Mouse (Mus musculus): ENCODE measurements at regions not wholly inside any gene's neighbourhood (a gene's known extent, or its start where the extent isn't known, plus 50 kb on each side); places are given as distances from the start of the nearest gene placed in this dataset.
"Not testable (repeated sequence)": the region's sequence is repeated elsewhere in the genome, so short reads cannot be mapped to it uniquely, and the experiment has no call there.

GRCm38 (mm10) chrX:110269652-110270051 is 544.4 kb upstream of the Pou3f4 start:
- no peak overlapping the region for H3K27ac ChIP-seq
- no peak for ATAC-seq (replicated peaks)
- no peaks in the 10 kb centered on the region for H3K36me3 ChIP-seq (replicated peaks)
- no peaks in the 10 kb centered on the region for H3K27me3 ChIP-seq (replicated peaks)
- no peaks in the 10 kb centered on the region for H3K4me1 ChIP-seq
- no peak overlapping the region for H3K4me2 ChIP-seq
- H3K4me3 ChIP-seq: no peak overlapping the region
- H3K9ac ChIP-seq: no peak overlapping the region
- no peaks in the 10 kb centered on the region for H3K9me3 ChIP-seq

- not testable (repeated sequence) for H3K27me3 ChIP-seq (replicated peaks); H3K9ac ChIP-seq; ATAC-seq (replicated peaks); H3K9me3 ChIP-seq; H3K36me3 ChIP-seq (replicated peaks); H3K27ac ChIP-seq; H3K4me3 ChIP-seq; H3K4me1 ChIP-seq; H3K4me2 ChIP-seq
- 90% methylated on average over 3 of the region's 3 CpGs for WGBS
These were observed 539.8 kb upstream of the Pou3f4 start for GRCm38 (mm10) chrX:110274277-110274676.

- Histone ChIP-seq H3K36me3 (replicated peaks) (no peaks in the 10 kb centered on the region), H3K9me3 (no peaks in the 10 kb centered on the region), H3K27ac (no peak overlapping the region), H3K9ac (no peak overlapping the region), H3K4me1 (no peaks in the 10 kb centered on the region), H3K4me3 (no peak overlapping the region), H3K27me3 (replicated peaks) (no peaks in the 10 kb centered on the region), H3K4me2 (no peak overlapping the region)
- 95% methylated on average over 4 of the region's 4 CpGs for WGBS
- ATAC-seq (replicated peaks): no peak
These were observed 538.7 kb upstream of the Pou3f4 start for GRCm38 (mm10) chrX:110275390-110275789.

- Histone ChIP-seq H3K4me1 (no peaks in the 10 kb centered on the region), H3K27ac (no peak overlapping the region), H3K9me3 (no peaks in the 10 kb centered on the region), H3K27me3 (replicated peaks) (no peaks in the 10 kb centered on the region), H3K4me2 (no peak overlapping the region), H3K36me3 (replicated peaks) (no peaks in the 10 kb centered on the region), H3K4me3 (no peak overlapping the region), H3K9ac (no peak overlapping the region)
- ATAC-seq (replicated peaks): no peak
- 85% methylated on average over 3 of the region's 3 CpGs for WGBS
These were observed 538.2 kb upstream of the Pou3f4 start for GRCm38 (mm10) chrX:110275830-110276229.

- Histone ChIP-seq H3K4me1 (no peaks in the 10 kb centered on the region), H3K9me3 (no peaks in the 10 kb centered on the region), H3K36me3 (replicated peaks) (no peaks in the 10 kb centered on the region), H3K27ac (no peak overlapping the region), H3K4me3 (no peak overlapping the region), H3K9ac (no peak overlapping the region), H3K4me2 (no peak overlapping the region), H3K27me3 (replicated peaks) (no peaks in the 10 kb centered on the region)
- WGBS: 84% methylated on average over 14 of the region's 14 CpGs
- no peak for ATAC-seq (replicated peaks)
These were observed 534.4 kb upstream of the Pou3f4 start for GRCm38 (mm10) chrX:110279492-110280213.

- not testable (repeated sequence) for H3K36me3 ChIP-seq (replicated peaks); ATAC-seq (replicated peaks); H3K27me3 ChIP-seq (replicated peaks); H3K9me3 ChIP-seq; H3K4me1 ChIP-seq; H3K27ac ChIP-seq; H3K4me3 ChIP-seq; H3K9ac ChIP-seq; H3K4me2 ChIP-seq
- 93% methylated on average over 13 of the region's 13 CpGs for WGBS
These were observed 532.6 kb upstream of the Pou3f4 start for GRCm38 (mm10) chrX:110281389-110281872.

GRCm38 (mm10) chrX:110281929-110282328 is 532.2 kb upstream of the Pou3f4 start:
- ATAC-seq (replicated peaks): no peak
- WGBS: 64% methylated on average over 1 of the region's 1 CpGs
- no peak overlapping the region for H3K4me3 ChIP-seq

GRCm38 (mm10) chrX:110289397-110289796 is 524.7 kb upstream of the Pou3f4 start:
- no peak overlapping the region for H3K27ac ChIP-seq
- WGBS: 66% methylated on average over 1 of the region's 1 CpGs
- no peak for ATAC-seq (replicated peaks)
- H3K4me3 ChIP-seq: no peak overlapping the region
- no peaks in the 10 kb centered on the region for H3K4me1 ChIP-seq
- no peaks in the 10 kb centered on the region for H3K27me3 ChIP-seq (replicated peaks)
- no peaks in the 10 kb centered on the region for H3K9me3 ChIP-seq
- H3K9ac ChIP-seq: no peak overlapping the region
- H3K4me2 ChIP-seq: no peak overlapping the region
- no peaks in the 10 kb centered on the region for H3K36me3 ChIP-seq (replicated peaks)

More at GRCm38 (mm10) chrX:110281929-110282328, 532.2 kb upstream of the Pou3f4 start:
- no peak overlapping the region for H3K4me2 ChIP-seq
- no peaks in the 10 kb centered on the region for H3K27me3 ChIP-seq (replicated peaks)
- no peaks in the 10 kb centered on the region for H3K4me1 ChIP-seq
- no peak overlapping the region for H3K27ac ChIP-seq
- no peaks in the 10 kb centered on the region for H3K9me3 ChIP-seq
- no peaks in the 10 kb centered on the region for H3K36me3 ChIP-seq (replicated peaks)
- H3K9ac ChIP-seq: no peak overlapping the region

- WGBS: 25% methylated on average over 2 of the region's 2 CpGs
- Histone ChIP-seq H3K4me2 (no peak overlapping the region), H3K4me1 (no peaks in the 10 kb centered on the region), H3K36me3 (replicated peaks) (no peaks in the 10 kb centered on the region), H3K4me3 (no peak overlapping the region), H3K27me3 (replicated peaks) (no peaks in the 10 kb centered on the region), H3K9ac (no peak overlapping the region), H3K9me3 (no peaks in the 10 kb centered on the region), H3K27ac (no peak overlapping the region)
- ATAC-seq (replicated peaks): 0 out of 2 replicates have a peak, but pooled peaks have one; percentile 27
These were observed 506.4 kb upstream of the Pou3f4 start for GRCm38 (mm10) chrX:110307645-110308044.

- H3K9me3 ChIP-seq: no peaks in the 10 kb centered on the region
- H3K27ac ChIP-seq: no peak overlapping the region
- H3K4me2 ChIP-seq: no peak overlapping the region
- H3K27me3 ChIP-seq (replicated peaks): no peaks in the 10 kb centered on the region
- 61% methylated on average over 2 of the region's 2 CpGs for WGBS
- no peak overlapping the region for H3K9ac ChIP-seq
- ATAC-seq (replicated peaks): no peak; the same call in 1 of the 2 replicates
- no peak overlapping the region for H3K4me3 ChIP-seq
- H3K4me1 ChIP-seq: no peaks in the 10 kb centered on the region
- H3K36me3 ChIP-seq (replicated peaks): no peaks in the 10 kb centered on the region
These were observed 505.3 kb upstream of the Pou3f4 start for GRCm38 (mm10) chrX:110308810-110309209.

- WGBS: 33% methylated on average over 8 of the region's 8 CpGs
- no peak for ATAC-seq (replicated peaks)
- no peak overlapping the region for H3K4me2 ChIP-seq
These were observed 496.0 kb upstream of the Pou3f4 start for GRCm38 (mm10) chrX:110317825-110318769.

GRCm38 (mm10) chrX:110320250-110320649 is 493.8 kb upstream of the Pou3f4 start:
- Histone ChIP-seq H3K27ac (no peak overlapping the region), H3K9ac (no peak overlapping the region), H3K4me2 (no peak overlapping the region), H3K9me3 (no peaks in the 10 kb centered on the region), H3K4me1 (no peaks in the 10 kb centered on the region), H3K27me3 (replicated peaks) (no peaks in the 10 kb centered on the region), H3K36me3 (replicated peaks) (no peaks in the 10 kb centered on the region), H3K4me3 (no peak overlapping the region)
- no peak for ATAC-seq (replicated peaks)

More at GRCm38 (mm10) chrX:110317825-110318769, 496.0 kb upstream of the Pou3f4 start:
- Histone ChIP-seq H3K9me3 (no peaks in the 10 kb centered on the region), H3K4me3 (no peak overlapping the region), H3K27me3 (replicated peaks) (no peaks in the 10 kb centered on the region), H3K9ac (no peak overlapping the region), H3K4me1 (no peaks in the 10 kb centered on the region), H3K27ac (no peak overlapping the region), H3K36me3 (replicated peaks) (no peaks in the 10 kb centered on the region)

Data from midbrain, embryonic 15.5 days (tissue).